Mouse (Mus musculus) spleen, adult 2 months (tissue): ENCODE measurements around the gene Rab3a. TPM values are rescaled to one million over a fixed set of nuclear protein-coding genes. Genes with fewer than 3 reads are reported as not detected.

Experiments
- DNase-seq, 2 experiments: peaks; one replicate each; pipeline versions ENCODE4 v3.0.0 to v3.0.0-alpha.2; 2012 to 2021; ENCODE audit warnings: low spot score in 2 of 2, low read depth in 1 of 2
- H3K27ac ChIP-seq: fragments of 200-500 bp; 2 replicates; pipeline ENCODE4 v1.5.1; 2012; ENCODE audit warnings: low read length, inconsistent platforms; ENCODE audit not compliant: insufficient read depth
- H3K27me3 ChIP-seq: fragments of 200-500 bp; 2 replicates; pipeline ENCODE4 v1.6.1; 2012; ENCODE audit warnings: mild to moderate bottlenecking, moderate library complexity, low read length, inconsistent platforms; ENCODE audit not compliant: control insufficient read depth, insufficient read depth
- H3K36me3 ChIP-seq: fragments of 200-500 bp; 2 replicates; pipeline ENCODE4 v1.6.1; 2012; ENCODE audit warnings: mild to moderate bottlenecking, low read length, inconsistent platforms; ENCODE audit not compliant: control insufficient read depth, insufficient read depth
- H3K4me1 ChIP-seq: fragments of 200-500 bp; 2 replicates; pipeline ENCODE4 v1.6.1; 2011; ENCODE audit warnings: inconsistent platforms; ENCODE audit not compliant: control insufficient read depth, insufficient read depth, insufficient read length
- H3K4me3 ChIP-seq: fragments of 200-500 bp; 2 replicates; pipeline ENCODE4 v1.5.1; 2011; ENCODE audit warnings: mild to moderate bottlenecking, inconsistent platforms; ENCODE audit not compliant: insufficient read depth, insufficient read length; ENCODE audit errors: extremely low read depth
- CTCF ChIP-seq: fragments of 200-500 bp; IDR thresholded peaks from 2 replicates; pipeline ENCODE4 v1.5.1; 2011; ENCODE audit warnings: mild to moderate bottlenecking, inconsistent platforms; ENCODE audit not compliant: insufficient read depth, insufficient read length, insufficient replicate concordance; ENCODE audit errors: extremely low read depth
- POLR2A ChIP-seq: fragments of 200-500 bp; IDR thresholded peaks from 2 replicates; pipeline ENCODE4 v1.6.1; 2011; ENCODE audit warnings: low read depth, low read length, inconsistent platforms
- WGBS: fragments of 180-500 bp; shearing (Covaris S2); methylation state at CpG from one replicate; pipeline ENCODE4 v1.1.7; 2018; 5-methylcytosine and 5-hydroxymethylcytosine counted together
- polyA plus RNA-seq: library from polyadenylated mRNA; depleted of rRNA; stranded (reverse); fragments of >200 nt; gene quantifications from 2 replicates; pipeline ENCODE4 v1.2.3, GENCODE M21; 2012

The Rab3a gene
- polyA plus RNA-seq, 1 experiment, result 12.1 TPM

DNA sequence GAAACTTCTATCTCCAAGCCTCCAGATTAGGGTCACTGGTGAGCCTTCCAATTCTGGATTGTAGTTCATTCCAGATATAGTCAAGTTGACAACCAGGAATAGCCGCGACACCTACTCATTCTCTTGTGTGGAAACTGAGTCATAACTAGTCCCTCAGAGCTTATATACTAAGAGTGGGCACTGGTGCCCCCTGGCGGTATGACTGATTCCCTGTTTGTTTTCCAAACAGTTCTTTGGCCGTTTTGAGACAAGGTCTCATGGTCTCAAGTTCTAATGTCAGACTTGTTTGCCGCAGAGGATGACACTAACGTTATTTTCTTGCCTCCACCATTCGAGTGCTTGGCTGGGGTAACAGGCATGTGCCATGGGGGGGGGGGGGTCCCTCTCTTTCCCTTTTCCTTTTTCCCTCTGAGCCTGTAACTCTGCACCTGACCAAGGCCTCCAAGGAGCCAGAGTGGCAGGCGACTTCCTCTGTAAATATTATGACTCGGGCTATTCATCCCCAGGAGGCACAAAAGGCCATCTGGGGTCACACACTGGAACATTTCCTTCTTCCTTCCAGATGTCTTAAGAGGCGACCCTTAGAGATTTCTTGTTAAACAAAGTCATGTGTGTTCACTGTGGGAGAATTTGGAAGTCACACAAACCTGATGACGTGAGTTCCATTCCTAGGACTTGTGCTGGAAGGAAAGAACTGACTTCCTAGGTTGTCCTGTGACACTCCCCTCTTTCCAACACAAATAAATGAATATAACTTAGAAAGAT, 2.3 kb upstream of the Rab3a start:
- WGBS, result 18% methylated on average over 11 of the region's 11 CpGs
- H3K27me3 ChIP-seq, result no peaks in the 10 kb centered on the region
- H3K27ac ChIP-seq, result peak overlapping the region; percentile 71
- H3K4me1 ChIP-seq, result peaks cover 15% of the 10 kb centered on the region
- peak in 1 of 2 experiments; percentile 76 for DNase-seq
- peak; percentile 51; the same call in 1 of the 2 replicates for TF ChIP-seq CTCF
- no peak for TF ChIP-seq POLR2A
- no peak overlapping the region for H3K4me3 ChIP-seq
- H3K36me3 ChIP-seq, result peaks cover 5% of the 10 kb centered on the region; the same call in 1 of the 2 replicates

DNA sequence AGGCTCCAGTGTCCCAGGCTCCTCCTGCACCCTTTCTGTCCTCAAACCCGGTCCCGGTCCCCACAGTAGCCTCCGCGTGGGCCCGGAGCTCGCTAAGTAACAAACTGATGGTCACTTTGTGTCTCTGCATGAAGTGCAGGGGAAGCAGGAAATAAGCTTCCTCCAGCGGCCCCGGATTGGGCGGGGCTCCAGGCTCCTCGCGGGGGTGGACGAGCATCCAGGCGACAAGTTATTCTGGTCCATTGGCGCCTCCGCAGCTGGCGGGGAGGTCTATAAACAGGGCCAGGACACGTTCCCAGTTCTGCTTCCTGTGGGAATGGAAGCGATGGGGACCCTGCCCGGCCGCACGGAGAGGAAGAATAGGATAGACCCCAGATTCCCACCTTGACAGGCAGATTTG, 1.3 kb upstream of the Rab3a start:
- no peaks in the 10 kb centered on the region for H3K27me3 ChIP-seq
- peaks cover 15% of the 10 kb centered on the region for H3K4me1 ChIP-seq
- 5% methylated on average over 21 of the region's 21 CpGs for WGBS
- peaks cover 5% of the 10 kb centered on the region; the same call in 1 of the 2 replicates for H3K36me3 ChIP-seq
- H3K27ac ChIP-seq, result peak overlapping the region; percentile 71
- peak in 1 of 2 experiments; percentile 80 for DNase-seq
- TF ChIP-seq CTCF (no peak), POLR2A (peak; percentile 20; the same call in 1 of the 2 replicates)
- peak overlapping the region; percentile 9; the same call in 1 of the 2 replicates for H3K4me3 ChIP-seq

DNA sequence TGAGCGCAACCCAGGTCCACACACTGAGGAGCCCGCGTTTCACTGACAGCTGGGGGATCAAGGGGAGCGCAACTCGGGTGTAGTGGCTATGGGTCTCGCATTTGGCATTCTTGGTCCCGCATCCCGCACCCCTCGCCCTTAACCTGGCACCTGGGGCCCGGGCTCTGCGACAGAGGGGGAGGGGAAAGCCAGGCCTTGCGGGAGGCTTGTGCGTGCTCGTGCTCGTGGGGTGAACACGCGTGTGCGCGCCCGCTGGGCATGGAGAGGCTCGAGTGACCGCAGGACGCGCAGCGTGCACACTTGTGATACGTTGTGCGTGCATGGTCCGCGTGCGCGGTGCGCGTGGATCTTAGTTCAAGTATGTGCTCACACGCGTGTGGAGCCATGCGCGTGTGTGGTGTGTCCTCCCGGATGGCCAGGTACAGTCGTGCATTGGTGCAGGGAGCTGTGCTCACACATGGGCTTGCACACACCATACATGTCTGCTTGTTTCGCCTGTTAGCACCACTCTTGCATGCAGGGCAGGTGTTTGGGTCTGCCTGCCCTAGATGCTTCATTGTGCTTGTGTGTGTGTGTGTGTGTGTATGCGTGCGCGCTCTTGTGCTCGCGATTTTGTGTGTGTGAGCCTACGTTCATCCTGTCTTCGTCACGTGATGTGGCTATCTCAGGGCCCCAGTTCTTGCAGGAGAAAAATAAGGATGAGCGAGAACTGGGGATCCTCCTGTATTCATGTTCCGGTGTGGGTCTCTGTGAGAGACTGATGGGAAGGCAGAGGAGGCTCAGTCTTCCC, 587 bp downstream of the Rab3a start:
- peak in 1 of 2 experiments; percentile 49 for DNase-seq
- Histone ChIP-seq H3K4me1 (peaks cover 19% of the 10 kb centered on the region), H3K27ac (peak overlapping the region; percentile 42), H3K36me3 (peaks cover 5% of the 10 kb centered on the region; the same call in 1 of the 2 replicates), H3K27me3 (no peaks in the 10 kb centered on the region), H3K4me3 (peak overlapping the region; percentile 67)
- WGBS, result 9% methylated on average over 50 of the region's 50 CpGs
- TF ChIP-seq CTCF, result no peak
- no peak for TF ChIP-seq POLR2A

DNA sequence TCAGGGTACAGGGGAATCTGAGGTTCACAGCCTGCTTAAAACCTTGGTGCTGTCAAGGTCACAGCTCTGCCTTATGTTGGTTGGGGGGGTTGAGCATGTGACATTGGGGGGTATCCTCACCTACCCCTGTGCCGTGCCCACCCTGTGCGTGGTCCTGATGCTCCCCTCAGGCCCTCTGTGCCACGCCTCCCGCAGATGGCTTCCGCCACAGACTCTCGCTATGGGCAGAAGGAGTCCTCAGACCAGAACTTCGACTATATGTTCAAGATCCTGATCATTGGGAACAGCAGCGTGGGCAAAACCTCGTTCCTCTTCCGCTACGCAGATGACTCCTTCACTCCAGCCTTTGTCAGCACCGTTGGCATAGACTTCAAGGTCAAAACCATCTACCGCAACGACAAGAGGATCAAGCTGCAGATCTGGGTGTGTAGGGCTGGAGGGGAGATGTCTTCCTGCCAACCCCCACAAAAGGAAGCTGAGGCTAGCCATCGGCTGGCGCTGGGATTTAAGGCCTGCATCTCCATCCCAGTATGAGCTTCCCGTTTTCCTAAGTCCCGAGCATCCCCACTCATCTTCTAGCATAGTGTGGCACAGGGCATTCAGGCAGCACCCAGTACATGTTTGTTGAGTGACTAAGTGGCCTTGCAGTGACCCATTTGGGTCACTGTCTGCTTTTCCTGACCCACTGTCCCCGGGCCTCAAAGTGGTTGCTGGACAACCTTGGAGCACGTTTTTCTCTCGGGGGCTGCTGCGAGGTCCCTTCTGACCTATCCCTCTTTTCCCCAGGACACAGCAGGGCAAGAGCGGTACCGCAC, 1.4 kb downstream of the Rab3a start:
- H3K4me1 ChIP-seq, result peaks cover 21% of the 10 kb centered on the region
- peak in 1 of 2 experiments; percentile 4 for DNase-seq
- WGBS, result 87% methylated on average over 24 of the region's 24 CpGs

DNA sequence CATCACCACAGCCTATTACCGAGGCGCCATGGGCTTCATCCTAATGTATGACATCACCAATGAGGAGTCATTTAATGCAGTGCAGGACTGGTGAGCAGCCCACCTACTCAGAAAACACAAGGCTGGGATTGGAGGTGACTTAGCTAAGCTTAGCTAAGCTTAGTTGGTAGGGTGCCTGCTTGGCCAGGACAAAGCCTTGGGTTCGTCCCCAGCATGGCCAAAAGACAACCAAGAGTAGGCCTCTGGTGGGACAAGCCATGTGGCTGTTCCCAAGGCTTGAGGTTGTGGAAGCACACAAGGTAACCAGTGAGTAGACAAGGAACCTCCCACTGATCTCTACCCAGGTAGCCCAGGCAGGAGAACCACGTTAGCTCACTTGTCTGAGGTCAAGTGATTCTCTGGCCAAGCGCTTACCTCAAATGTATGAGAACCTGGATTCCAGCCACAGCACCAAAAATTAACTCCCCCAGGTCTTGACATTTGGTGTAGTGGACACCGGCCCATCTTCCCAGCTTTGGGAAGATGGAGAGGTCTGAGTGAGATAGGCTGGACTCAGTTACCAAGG, 2.1 kb downstream of the Rab3a start:
- WGBS, result 95% methylated on average over 6 of the region's 6 CpGs
- H3K36me3 ChIP-seq, result peaks cover 5% of the 10 kb centered on the region; the same call in 1 of the 2 replicates
- peaks cover 21% of the 10 kb centered on the region for H3K4me1 ChIP-seq
- no peak overlapping the region for H3K27ac ChIP-seq
- H3K27me3 ChIP-seq, result no peaks in the 10 kb centered on the region
- DNase-seq, result peak in 1 of 2 experiments; percentile 1
- H3K4me3 ChIP-seq, result no peak overlapping the region
- no peak for TF ChIP-seq CTCF
- TF ChIP-seq POLR2A, result no peak

More for the DNA sequence above, 1.4 kb downstream of the Rab3a start:
- TF ChIP-seq CTCF (no peak), POLR2A (no peak)
- H3K27me3 ChIP-seq, result no peaks in the 10 kb centered on the region
- peaks cover 5% of the 10 kb centered on the region; the same call in 1 of the 2 replicates for H3K36me3 ChIP-seq
- no peak overlapping the region for H3K4me3 ChIP-seq
- H3K27ac ChIP-seq, result no peak overlapping the region
